Mouse (Mus musculus) midbrain, embryonic 15.5 days (tissue): ENCODE measurements around the gene Adrb1. TPM values are rescaled to one million over a fixed set of nuclear protein-coding genes. Genes with fewer than 3 reads are reported as not detected.
"Not testable (repeated sequence)": the region's sequence is repeated elsewhere in the genome, so short reads cannot be mapped to it uniquely, and the experiment has no call there.

Experiments
- ATAC-seq: fragments of 200-750 bp; cut with Nextera tagmentation; replicated peaks from 2 replicates; pipeline ENCODE4 v1.8.0; 2017; ENCODE audit warnings: moderate TSS enrichment
- H3K27ac ChIP-seq: fragments of 300-500 bp; sonication (generic); 2 replicates; pipeline ENCODE4 v1.5.1; 2015; ENCODE audit warnings: mild to moderate bottlenecking, inconsistent platforms
- H3K27me3 ChIP-seq: fragments of 300-500 bp; sonication (generic); replicated peaks from 2 replicates; pipeline ENCODE4 v1.6.1; 2015; ENCODE audit warnings: inconsistent platforms
- H3K36me3 ChIP-seq: fragments of 300-500 bp; sonication (generic); replicated peaks from 2 replicates; pipeline ENCODE4 v1.6.1; 2015; ENCODE audit warnings: inconsistent platforms
- H3K4me1 ChIP-seq: fragments of 300-500 bp; sonication (generic); 2 replicates; pipeline ENCODE4 v1.6.1; 2015; ENCODE audit warnings: inconsistent platforms
- H3K4me2 ChIP-seq: fragments of 300-500 bp; sonication (generic); 2 replicates; pipeline ENCODE4 v1.6.1; 2015; ENCODE audit warnings: inconsistent platforms, mild to moderate bottlenecking, moderate library complexity
- H3K4me3 ChIP-seq: fragments of 300-500 bp; sonication (generic); 2 replicates; pipeline ENCODE4 v1.5.1; 2015; ENCODE audit warnings: mild to moderate bottlenecking, inconsistent platforms
- H3K9ac ChIP-seq: fragments of 300-500 bp; sonication (generic); 2 replicates; pipeline ENCODE4 v1.6.1; 2015; ENCODE audit warnings: mild to moderate bottlenecking, inconsistent platforms
- H3K9me3 ChIP-seq: fragments of 300-500 bp; sonication (generic); 2 replicates; pipeline ENCODE4 v1.6.1; 2016; ENCODE audit warnings: inconsistent platforms
- WGBS: fragments of 180-500 bp; shearing (Covaris S2); methylation state at CpG from one replicate; pipeline ENCODE4 v1.1.7; 2015; ENCODE audit warnings: mixed read lengths; 5-methylcytosine and 5-hydroxymethylcytosine counted together
- polyA plus RNA-seq: library from polyadenylated mRNA; unstranded; fragments of >200 nt; fragmentation: Nextera tagmentation; extraction: Ambion mirVana; gene quantifications from 2 replicates; pipeline ENCODE4 v1.2.1, GENCODE M21; 2015

Gene Adrb1
- polyA plus RNA-seq, 1 experiment from 2014 or later = 1.3 TPM

DNA sequence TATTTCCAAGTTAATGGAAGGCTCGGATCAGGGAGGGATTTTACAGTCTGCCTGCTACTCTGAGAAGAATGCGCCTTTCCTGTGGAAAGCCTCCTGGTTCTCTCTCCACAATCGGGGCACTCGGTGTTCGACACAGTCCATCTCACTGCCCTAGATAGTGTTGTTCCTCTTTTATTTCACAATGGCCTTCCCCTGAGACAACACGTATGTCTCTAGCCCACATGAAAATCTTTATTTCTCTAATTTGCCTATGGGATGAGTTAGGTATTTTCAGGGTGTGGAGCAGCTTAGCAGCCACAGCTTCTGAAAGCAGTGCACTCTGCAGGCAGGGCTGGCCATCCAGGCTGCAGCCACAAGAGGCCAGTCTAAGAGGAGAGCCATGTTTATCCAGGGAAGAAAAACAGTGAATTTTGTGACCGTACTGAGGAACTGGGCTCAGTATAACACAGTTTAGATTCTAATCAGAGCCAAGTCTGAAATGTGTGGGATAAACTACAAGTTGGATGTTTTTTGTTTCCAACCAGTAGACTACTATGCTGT, 12.1 kb downstream of the Adrb1 start:
- Histone ChIP-seq H3K4me3 (no peak overlapping the region), H3K4me1 (no peaks in the 10 kb centered on the region), H3K4me2 (no peak overlapping the region), H3K9me3 (no peaks in the 10 kb centered on the region), H3K9ac (no peak overlapping the region), H3K27me3 (no peaks in the 10 kb centered on the region), H3K27ac (no peak overlapping the region), H3K36me3 (no peaks in the 10 kb centered on the region)
- WGBS = 51% methylated on average over 7 of the region's 7 CpGs
- ATAC-seq = no peak

DNA sequence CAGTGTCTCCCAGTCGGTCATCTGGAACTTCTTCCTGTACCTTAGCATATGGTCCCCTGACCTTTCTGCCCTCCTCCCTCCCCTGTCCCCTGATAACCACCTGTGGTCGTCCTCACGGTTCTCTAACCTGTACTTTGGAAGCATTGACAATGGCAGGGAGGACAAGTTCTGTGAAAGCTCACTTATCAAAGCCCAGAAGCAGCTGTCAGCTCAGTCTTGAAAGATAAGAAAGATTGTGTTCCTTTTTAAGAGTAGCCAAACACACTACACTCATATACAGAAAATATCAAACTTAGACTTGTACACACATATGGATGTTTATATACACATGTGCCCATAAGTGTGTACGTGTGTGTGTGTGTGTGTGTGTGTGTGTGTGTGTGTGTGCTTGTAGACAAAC, 13.7 kb downstream of the Adrb1 start:
- Histone ChIP-seq H3K4me2 (no peak overlapping the region), H3K9ac (no peak overlapping the region), H3K4me3 (no peak overlapping the region), H3K4me1 (no peaks in the 10 kb centered on the region), H3K36me3 (no peaks in the 10 kb centered on the region), H3K9me3 (no peaks in the 10 kb centered on the region), H3K27me3 (no peaks in the 10 kb centered on the region), H3K27ac (no peak overlapping the region)
- 67% methylated on average over 4 of the region's 4 CpGs for WGBS
- no peak for ATAC-seq

DNA sequence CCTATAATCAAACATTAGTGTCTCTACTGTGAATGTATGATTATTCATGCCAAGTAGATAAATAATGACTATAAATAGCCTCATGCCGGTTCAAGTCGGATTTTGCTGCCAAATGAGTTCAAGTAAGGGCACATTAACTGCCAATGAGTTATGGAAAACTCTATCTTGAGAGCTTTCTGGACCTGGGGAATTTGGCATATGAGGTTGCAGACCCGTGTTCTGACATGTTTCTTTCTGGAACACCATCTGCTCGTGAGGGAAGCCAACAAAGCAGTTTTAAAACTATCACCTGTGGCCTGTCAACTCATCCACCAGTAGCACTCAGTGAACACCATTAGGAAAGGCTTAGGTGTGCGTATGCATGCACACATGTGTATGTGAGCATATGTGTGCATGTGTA, 14.3 kb downstream of the Adrb1 start:
- no peaks in the 10 kb centered on the region for H3K27me3 ChIP-seq
- 83% methylated on average over 5 of the region's 5 CpGs for WGBS
- no peaks in the 10 kb centered on the region for H3K9me3 ChIP-seq
- H3K4me1 ChIP-seq = no peaks in the 10 kb centered on the region
- no peak overlapping the region for H3K9ac ChIP-seq
- ATAC-seq = no peak
- no peak overlapping the region for H3K4me3 ChIP-seq
- H3K4me2 ChIP-seq = no peak overlapping the region
- H3K36me3 ChIP-seq = no peaks in the 10 kb centered on the region
- no peak overlapping the region for H3K27ac ChIP-seq

DNA sequence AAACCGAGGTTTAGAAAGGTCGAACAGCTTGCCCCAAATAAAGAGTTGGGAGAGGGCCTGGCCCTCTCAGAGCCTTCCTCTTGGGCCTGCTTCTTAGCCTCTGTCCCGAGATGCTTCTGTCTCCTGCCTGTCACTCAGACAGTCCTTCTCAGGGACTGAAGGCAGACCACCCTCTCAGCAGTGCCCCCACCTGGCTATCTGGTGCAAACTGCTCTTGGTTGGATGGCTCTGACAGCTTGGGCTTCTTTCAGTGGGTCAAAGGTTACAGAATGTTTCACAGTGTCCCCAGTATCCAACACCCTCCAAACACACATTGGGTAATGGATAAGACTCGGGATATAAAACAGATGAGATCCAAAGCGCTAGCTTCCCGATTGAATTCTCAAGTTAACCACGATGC, 23.1 kb downstream of the Adrb1 start:
- Histone ChIP-seq H3K9me3 (no peaks in the 10 kb centered on the region), H3K27ac (no peak overlapping the region), H3K36me3 (no peaks in the 10 kb centered on the region), H3K4me2 (no peak overlapping the region), H3K4me1 (no peaks in the 10 kb centered on the region; the same call in 1 of the 2 replicates), H3K9ac (no peak overlapping the region), H3K4me3 (no peak overlapping the region), H3K27me3 (no peaks in the 10 kb centered on the region)
- ATAC-seq = no peak
- WGBS = 67% methylated on average over 7 of the region's 7 CpGs

DNA sequence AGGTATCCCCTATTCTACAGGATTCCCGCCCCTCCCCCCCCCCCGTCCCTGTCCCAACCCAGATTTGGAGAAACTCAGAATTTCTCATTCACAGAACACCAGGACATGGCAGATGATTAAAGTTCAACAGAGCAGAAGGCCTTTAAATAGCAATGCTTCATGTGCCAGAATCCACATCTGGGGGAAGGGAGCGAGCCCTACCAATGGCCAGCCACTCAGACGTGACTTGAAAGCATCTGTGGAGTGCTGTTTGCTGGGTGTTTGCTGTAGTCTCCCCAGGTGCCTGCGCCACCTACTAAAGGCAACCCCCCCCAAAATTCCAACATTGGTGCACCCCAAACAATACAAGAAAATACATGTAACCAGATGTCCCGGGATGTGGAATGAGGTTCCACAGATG, 23.5 kb downstream of the Adrb1 start:
- no peak overlapping the region for H3K27ac ChIP-seq
- no peak for ATAC-seq
- H3K9me3 ChIP-seq = no peaks in the 10 kb centered on the region
- no peak overlapping the region for H3K4me3 ChIP-seq
- H3K9ac ChIP-seq = no peak overlapping the region
- H3K36me3 ChIP-seq = no peaks in the 10 kb centered on the region
- H3K27me3 ChIP-seq = no peaks in the 10 kb centered on the region
- H3K4me1 ChIP-seq = no peaks in the 10 kb centered on the region; the same call in 1 of the 2 replicates
- WGBS = 79% methylated on average over 6 of the region's 6 CpGs
- H3K4me2 ChIP-seq = no peak overlapping the region

DNA sequence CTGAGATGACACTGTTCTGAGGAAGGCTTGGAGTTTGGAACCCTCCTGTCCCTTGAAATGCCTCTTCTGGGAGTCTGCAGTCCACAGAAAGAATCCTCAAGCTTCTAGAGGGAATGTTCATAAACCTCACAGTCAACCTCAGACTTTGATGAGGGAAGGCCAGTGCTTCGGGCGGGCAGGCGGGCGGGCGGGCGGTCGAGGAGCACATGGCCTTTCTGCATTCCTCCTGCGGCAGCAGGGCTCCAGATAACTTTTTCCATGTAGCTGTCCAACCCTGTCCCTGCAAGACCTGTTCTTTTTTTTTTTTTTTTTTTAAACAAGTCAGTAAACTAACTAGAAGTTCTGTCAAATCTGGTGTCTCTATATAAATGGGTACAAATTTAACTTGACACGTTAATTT, 24.6 kb downstream of the Adrb1 start:
- no peak for ATAC-seq
- H3K36me3 ChIP-seq = no peaks in the 10 kb centered on the region
- H3K27ac ChIP-seq = no peak overlapping the region
- no peaks in the 10 kb centered on the region for H3K9me3 ChIP-seq
- no peak overlapping the region for H3K9ac ChIP-seq
- H3K4me3 ChIP-seq = no peak overlapping the region
- H3K4me2 ChIP-seq = no peak overlapping the region
- 96% methylated on average over 9 of the region's 9 CpGs for WGBS
- no peaks in the 10 kb centered on the region; the same call in 1 of the 2 replicates for H3K4me1 ChIP-seq
- H3K27me3 ChIP-seq = no peaks in the 10 kb centered on the region

DNA sequence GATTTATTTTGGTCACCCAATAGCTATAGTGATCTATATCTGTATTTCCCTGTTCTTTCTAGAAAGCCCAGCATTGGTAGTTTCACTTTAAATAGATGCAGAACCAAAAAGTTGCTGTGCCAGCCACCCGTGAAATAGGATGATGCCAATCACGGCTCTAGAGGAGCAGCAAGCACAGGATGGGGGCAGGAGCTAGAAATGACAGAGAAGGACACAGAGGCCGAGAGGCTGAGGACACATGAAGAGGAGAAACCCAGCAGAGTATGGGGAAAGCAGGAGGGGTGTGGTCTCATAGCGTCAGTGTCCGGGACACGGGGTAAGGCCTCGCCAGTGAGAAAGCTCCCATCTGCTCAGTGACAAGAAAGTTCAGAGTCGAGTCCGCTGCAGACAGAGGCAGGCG, 25.9 kb downstream of the Adrb1 start:
- Histone ChIP-seq H3K9ac (no peak overlapping the region), H3K36me3 (no peaks in the 10 kb centered on the region), H3K4me3 (no peak overlapping the region), H3K4me1 (no peaks in the 10 kb centered on the region; the same call in 1 of the 2 replicates), H3K27ac (no peak overlapping the region), H3K9me3 (no peaks in the 10 kb centered on the region), H3K4me2 (no peak overlapping the region), H3K27me3 (no peaks in the 10 kb centered on the region)
- 64% methylated on average over 10 of the region's 10 CpGs for WGBS
- no peak for ATAC-seq

DNA sequence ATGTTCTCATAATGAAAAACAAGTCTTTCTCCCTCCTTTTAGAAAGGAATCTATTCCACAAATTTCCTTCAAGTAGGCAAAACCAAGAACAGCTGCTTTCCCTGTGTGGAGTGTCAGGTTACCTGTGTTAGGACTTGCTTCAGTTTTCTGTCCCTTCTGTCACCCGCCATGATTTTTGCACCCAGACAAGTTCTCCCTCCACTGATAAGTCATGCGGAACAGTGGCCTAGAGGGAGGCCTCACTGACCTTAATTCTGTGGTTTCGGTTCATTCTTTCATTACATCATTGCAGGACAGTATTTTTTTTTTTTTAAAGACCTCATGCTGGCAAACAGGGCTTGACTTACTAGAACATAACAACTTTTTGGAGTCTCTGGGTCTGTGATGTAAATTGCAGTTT, 27.3 kb downstream of the Adrb1 start:
- no peak for ATAC-seq
- Histone ChIP-seq H3K36me3 (no peaks in the 10 kb centered on the region), H3K4me2 (no peak overlapping the region), H3K27me3 (no peaks in the 10 kb centered on the region), H3K9ac (no peak overlapping the region), H3K4me3 (no peak overlapping the region), H3K27ac (no peak overlapping the region), H3K9me3 (no peaks in the 10 kb centered on the region), H3K4me1 (no peaks in the 10 kb centered on the region)
- WGBS = 51% methylated on average over 3 of the region's 3 CpGs

DNA sequence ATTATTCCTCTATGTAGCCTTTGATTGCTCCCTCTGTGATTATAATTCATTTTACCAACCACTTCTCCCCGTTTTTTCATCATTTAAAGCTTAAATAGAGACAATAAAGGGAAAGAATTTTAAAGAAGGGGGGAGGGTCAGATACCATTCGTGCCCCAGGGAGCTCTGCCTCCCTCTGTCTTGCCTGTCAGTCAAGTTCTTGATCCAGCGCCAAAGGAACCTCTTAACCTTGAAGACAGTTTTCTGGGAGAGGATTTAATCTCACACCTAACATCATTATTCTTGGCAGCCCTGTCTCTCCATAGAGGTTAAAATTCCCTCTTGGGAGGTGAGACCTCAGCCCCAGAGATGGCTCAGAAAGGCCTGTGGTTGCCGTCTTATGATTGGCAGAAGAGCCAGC, 28.7 kb downstream of the Adrb1 start:
- no peaks in the 10 kb centered on the region for H3K36me3 ChIP-seq
- no peak overlapping the region for H3K4me2 ChIP-seq
- H3K9me3 ChIP-seq = no peaks in the 10 kb centered on the region
- WGBS = 18% methylated on average over 4 of the region's 4 CpGs
- H3K4me1 ChIP-seq = no peaks in the 10 kb centered on the region
- no peak overlapping the region for H3K9ac ChIP-seq
- no peak for ATAC-seq
- H3K27me3 ChIP-seq = no peaks in the 10 kb centered on the region
- no peak overlapping the region for H3K27ac ChIP-seq
- H3K4me3 ChIP-seq = no peak overlapping the region

DNA sequence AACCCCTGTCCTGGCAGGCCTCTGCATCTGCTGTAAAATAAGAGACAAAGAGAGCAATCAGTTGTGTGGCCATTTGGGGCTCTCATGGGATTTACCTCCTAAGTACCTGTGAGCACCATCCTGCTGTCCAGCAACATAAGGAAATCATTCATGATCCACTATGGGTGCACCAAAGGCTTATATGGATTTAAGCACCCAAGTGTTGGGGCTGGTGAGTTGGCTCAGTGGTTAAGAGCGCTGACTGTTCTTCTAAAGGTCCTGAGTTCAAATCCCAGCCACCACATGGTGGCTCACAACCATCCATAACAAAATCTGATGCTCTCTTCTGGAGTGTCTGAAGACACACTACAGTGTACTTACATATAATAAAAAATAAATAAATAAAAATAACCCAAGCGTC, 32.5 kb downstream of the Adrb1 start:
- ATAC-seq, H3K27me3 ChIP-seq, H3K27ac ChIP-seq, H3K36me3 ChIP-seq, H3K9me3 ChIP-seq, H3K9ac ChIP-seq, H3K4me1 ChIP-seq, H3K4me2 ChIP-seq, H3K4me3 ChIP-seq: not testable (repeated sequence)
- 91% methylated on average over 2 of the region's 2 CpGs for WGBS

DNA sequence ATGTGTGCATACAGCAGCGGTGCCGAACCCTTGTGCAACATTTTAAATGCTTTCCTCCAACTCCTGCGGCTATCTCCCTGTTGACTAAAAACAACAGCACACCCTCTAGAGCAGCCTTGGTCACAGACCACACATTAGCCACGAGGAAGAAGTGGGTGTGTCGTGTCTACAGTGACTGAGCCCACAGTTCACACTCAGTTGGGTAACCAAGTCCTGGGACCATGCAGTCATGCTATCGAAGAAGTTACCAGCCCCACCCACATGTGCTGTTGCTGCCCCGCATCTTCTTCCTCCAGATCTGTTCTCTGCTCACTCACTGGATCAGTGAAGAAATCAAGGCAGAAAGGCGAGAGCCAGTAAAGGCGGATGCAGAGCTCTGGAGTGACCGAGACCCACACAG, 34.4 kb downstream of the Adrb1 start:
- WGBS = 91% methylated on average over 10 of the region's 10 CpGs
- Histone ChIP-seq H3K4me1 (no peaks in the 10 kb centered on the region), H3K9me3 (no peaks in the 10 kb centered on the region), H3K9ac (no peak overlapping the region), H3K4me3 (no peak overlapping the region), H3K27me3 (no peaks in the 10 kb centered on the region), H3K4me2 (no peak overlapping the region), H3K36me3 (no peaks in the 10 kb centered on the region), H3K27ac (no peak overlapping the region)
- ATAC-seq = no peak

DNA sequence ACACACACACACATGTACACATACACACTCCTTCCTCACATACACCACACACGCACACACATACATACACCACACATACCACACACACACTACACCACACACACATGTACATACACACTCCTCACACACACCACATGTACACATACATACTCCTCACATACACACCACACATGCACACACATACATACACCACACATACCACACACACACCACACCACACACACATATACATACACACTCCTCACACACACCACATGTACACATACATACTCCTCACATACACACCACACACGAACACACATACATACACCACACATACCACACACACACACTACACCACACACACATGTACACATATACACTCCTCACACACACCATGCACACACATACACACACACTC, 36.3 kb downstream of the Adrb1 start:
- H3K9me3 ChIP-seq = no peaks in the 10 kb centered on the region
- H3K36me3 ChIP-seq = no peaks in the 10 kb centered on the region
- 99% methylated on average over 2 of the region's 2 CpGs for whole genome bisulfite sequencing
- H3K27me3 ChIP-seq = no peaks in the 10 kb centered on the region
- no peak overlapping the region for H3K4me3 ChIP-seq
- no peak for ATAC-seq
- H3K4me1 ChIP-seq = no peaks in the 10 kb centered on the region
- H3K9ac ChIP-seq = no peak overlapping the region
- no peak overlapping the region for H3K4me2 ChIP-seq
- H3K27ac ChIP-seq = no peak overlapping the region

DNA sequence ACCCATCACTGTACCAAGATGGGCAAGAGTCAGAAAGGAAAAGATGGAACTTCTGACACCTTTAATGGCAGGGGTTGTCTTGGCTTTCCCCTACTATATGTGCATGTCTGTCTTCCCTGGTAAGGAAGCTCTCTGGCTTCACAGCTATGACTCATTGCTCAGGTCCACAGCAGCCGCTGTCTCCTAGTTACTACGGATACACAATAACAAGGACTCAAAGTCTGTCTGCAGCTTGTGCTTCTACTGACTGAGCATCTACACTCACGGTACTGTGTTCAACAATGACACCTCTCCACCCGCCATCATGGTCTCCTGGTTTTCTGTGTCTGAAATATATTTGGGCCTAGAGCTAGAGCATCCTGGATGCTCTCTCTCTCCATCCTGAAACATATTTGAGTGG, 37.7 kb downstream of the Adrb1 start:
- H3K27me3 ChIP-seq = no peaks in the 10 kb centered on the region
- H3K4me3 ChIP-seq = no peak overlapping the region
- no peak overlapping the region for H3K4me2 ChIP-seq
- H3K9me3 ChIP-seq = no peaks in the 10 kb centered on the region
- no peak overlapping the region for H3K9ac ChIP-seq
- no peaks in the 10 kb centered on the region for H3K36me3 ChIP-seq
- WGBS = 95% methylated on average over 4 of the region's 4 CpGs
- ATAC-seq = no peak
- no peak overlapping the region for H3K27ac ChIP-seq
- no peaks in the 10 kb centered on the region for H3K4me1 ChIP-seq
